In genomic region chr12:89813294-89813693, GRCm38 (mm10) we compare ENCODE assay signal across 8 mouse cellular contexts.
A peak's percentile ranks its signal among the peaks of the same experiment; 100 is the strongest.
DNase-seq lines count a peak whose midpoint lies in the region; ATAC-seq and TF ChIP-seq lines count a peak whose summit lies in the region.
"Had no signal": no experiment of that assay in that cellular context is flagged by ENCODE, and none has a peak within 500 bp of the region (broad histone marks: within the 10 kb centered on the region; RNA-seq: fewer than 3 reads in every experiment).

No protein-coding gene starts in this region.

- intact Hi-C loops in left cerebral cortex, adult 2 months (cut with DNase I), result loop anchor here (5.0 to 10.0 kb wide), 3 partner anchors 91 to 342 kb away; no protein-coding TSS in a partner anchor

- H3K9me3 ChIP-seq in embryonic facial prominence, embryonic 13.5 days, result no peaks in the 10 kb centered on the region
- H3K9me3 ChIP-seq in limb, embryonic 10.5 days (replicated peaks), result no peaks in the 10 kb centered on the region
- no peaks in the 10 kb centered on the region for H3K9me3 ChIP-seq in stomach, embryonic 14.5 days (ENCODE audit: control insufficient read depth, low read depth, low read length)

- WGBS in embryonic facial prominence, embryonic 13.5 days, result 9% methylated on average over 13 of the region's 13 CpGs
- WGBS in limb, embryonic 10.5 days, result 10% methylated on average over 13 of the region's 13 CpGs
- WGBS in stomach, embryonic 14.5 days, result 9% methylated on average over 13 of the region's 13 CpGs

- no peak overlapping the region for H3K9ac ChIP-seq in embryonic facial prominence, embryonic 13.5 days
- no peak overlapping the region for H3K9ac ChIP-seq in stomach, embryonic 14.5 days (replicated peaks; ENCODE audit: low read depth, low read length)

- peak overlapping the region; percentile 24; the same call in 1 of the 2 replicates for H3K27ac ChIP-seq in left cerebral cortex, adult 2 months
- no peak overlapping the region for H3K27ac ChIP-seq in embryonic facial prominence, embryonic 13.5 days
- H3K27ac ChIP-seq in limb, embryonic 10.5 days, result no peak overlapping the region
- H3K27ac ChIP-seq in stomach, embryonic 14.5 days (ENCODE audit: low read length), result no peak overlapping the region

- DNase-seq in left cerebral cortex, adult 2 months (ENCODE audit: extremely low spot score in 1 of 2, low spot score in 2 of 2), result peak in 1 of 2 experiments; percentile 26
- no peak for DNase-seq in left cerebral cortex, adult 11 months (ENCODE audit: low spot score)
- peak; percentile 39 for DNase-seq in limb, embryonic 10.5 days (ENCODE audit: low spot score)
- DNase-seq in T-cell, adult 2 months (ENCODE audit: low spot score), result no peak
- no peak for DNase-seq in right cerebral cortex, adult 18-20 months

- peak overlapping the region; percentile 87 for H3K4me2 ChIP-seq in embryonic facial prominence, embryonic 13.5 days
- H3K4me2 ChIP-seq in stomach, embryonic 14.5 days (replicated peaks; ENCODE audit: low read depth, low read length), result peak overlapping the region; percentile 63

- H3K27me3 ChIP-seq in embryonic facial prominence, embryonic 13.5 days, result peaks cover 32% of the 10 kb centered on the region
- H3K27me3 ChIP-seq in limb, embryonic 10.5 days (ENCODE audit: low read depth, poor library complexity, severe bottlenecking), result peaks cover 40% of the 10 kb centered on the region
- no peaks in the 10 kb centered on the region for H3K27me3 ChIP-seq in stomach, embryonic 14.5 days (ENCODE audit: control insufficient read depth, insufficient read depth, low read length)

- H3K36me3 ChIP-seq in embryonic facial prominence, embryonic 13.5 days, result no peaks in the 10 kb centered on the region
- H3K36me3 ChIP-seq in limb, embryonic 10.5 days, result no peaks in the 10 kb centered on the region
- no peaks in the 10 kb centered on the region for H3K36me3 ChIP-seq in stomach, embryonic 14.5 days (ENCODE audit: control insufficient read depth, insufficient read depth, low read length)
- H3K36me3 ChIP-seq: G1E had no signal

- ATAC-seq in embryonic facial prominence, embryonic 13.5 days (ENCODE audit: insufficient number of reproducible peaks, insufficient read depth, low FRiP score, low TSS enrichment, low read depth), result no peak
- no peak for ATAC-seq in stomach, embryonic 14.5 days (ENCODE audit: insufficient number of reproducible peaks, insufficient read depth, low FRiP score, low read depth)

- no peak for TF ChIP-seq CTCF in left cerebral cortex, adult 2 months (IDR thresholded peaks at IDR 0.05)

- peaks cover 19% of the 10 kb centered on the region for H3K4me1 ChIP-seq in embryonic facial prominence, embryonic 13.5 days
- peaks cover 27% of the 10 kb centered on the region for H3K4me1 ChIP-seq in limb, embryonic 10.5 days
- 0 out of 2 replicates have a peak, but pooled peaks cover 3% of the 10 kb centered on the region for H3K4me1 ChIP-seq in stomach, embryonic 14.5 days (ENCODE audit: control insufficient read depth, insufficient read depth, low read length)

- peak overlapping the region; percentile 58 for H3K4me3 ChIP-seq in left cerebral cortex, adult 2 months
- peak overlapping the region; percentile 47 for H3K4me3 ChIP-seq in embryonic facial prominence, embryonic 13.5 days
- peak overlapping the region; percentile 30 for H3K4me3 ChIP-seq in limb, embryonic 10.5 days
- peak overlapping the region; percentile 46 for H3K4me3 ChIP-seq in stomach, embryonic 14.5 days (ENCODE audit: low read depth, low read length)
